Mouse (Mus musculus) frontal cortex, adult 2 months (tissue): ENCODE data around the gene G430095P16Rik. TPM values are rescaled to one million over a fixed set of nuclear protein-coding genes. Genes with fewer than 3 reads are reported as not detected.
A peak's percentile ranks its signal among the peaks of the same experiment; 100 is the strongest.

Source experiments
- DNase-seq, 2 experiments: peaks; one replicate each; pipeline ENCODE4 v3.0.0; 2022; ENCODE audit warnings: low spot score in 1 of 2; ENCODE audit errors: extremely low spot score in 1 of 2
- polyA plus RNA-seq: library from polyadenylated mRNA; depleted of rRNA; stranded (reverse); fragments of >200 nt; gene quantifications from 2 replicates; pipeline ENCODE4 v1.2.3, GENCODE M21; 2012

Gene G430095P16Rik
- polyA plus RNA-seq, 1 experiment: 0.36 TPM

- no peak for DNase-seq
Observed at GRCm38 (mm10) chr8:84739401-84739742, 16.6 kb downstream of the G430095P16Rik start.

GRCm38 (mm10) chr8:84740895-84741843 is 18.4 kb downstream of the G430095P16Rik start:
- no peak for DNase-seq

DNA sequence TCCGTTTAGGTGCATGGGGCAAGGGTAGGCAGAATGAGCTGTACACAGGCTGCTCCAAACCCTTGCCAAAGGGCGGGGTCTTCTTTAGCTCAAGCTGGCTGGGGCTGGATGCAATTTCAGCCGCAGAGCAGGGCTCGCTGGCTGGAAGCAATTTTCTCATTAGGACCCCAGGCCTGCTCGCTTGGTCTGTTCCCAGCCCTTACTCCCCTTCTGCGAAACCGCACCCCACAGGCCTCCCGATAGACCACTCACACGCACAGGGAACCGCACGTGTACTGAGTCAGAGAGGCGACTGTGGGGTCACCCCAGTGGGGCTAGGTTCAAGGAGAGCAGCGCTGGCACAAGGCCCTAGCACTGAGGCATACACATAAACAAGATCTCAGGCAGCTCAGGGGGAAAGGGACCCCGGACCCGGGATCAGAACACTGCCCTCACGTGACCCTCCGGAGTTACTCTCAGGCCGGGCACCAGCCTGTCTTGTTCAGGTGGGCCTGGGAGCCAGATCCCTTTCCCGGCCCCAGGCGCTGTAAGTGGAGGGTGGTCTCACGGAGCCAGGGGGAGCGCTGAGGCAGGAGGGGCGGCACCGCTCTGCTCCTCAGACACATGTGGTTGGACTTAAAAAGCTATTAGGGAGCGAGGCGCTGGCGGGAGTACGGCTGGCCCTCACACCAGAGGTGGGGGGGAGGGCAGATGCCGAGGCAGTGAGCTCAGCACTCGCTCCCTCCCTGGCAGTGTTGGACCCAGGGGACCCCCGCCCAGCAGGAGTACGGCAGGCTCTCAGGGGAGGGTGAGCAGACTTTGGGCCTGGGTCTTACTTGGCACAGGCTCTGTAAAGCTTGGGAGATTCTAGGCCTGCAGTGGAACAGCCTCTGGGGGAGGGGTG is 19.6 kb downstream of the G430095P16Rik start:
- DNase-seq: no peak

GRCm38 (mm10) chr8:84743054-84743415 is 20.2 kb downstream of the G430095P16Rik start:
- no peak for DNase-seq

GRCm38 (mm10) chr8:84743517-84744420 is 21.0 kb downstream of the G430095P16Rik start:
- no peak for DNase-seq

DNA sequence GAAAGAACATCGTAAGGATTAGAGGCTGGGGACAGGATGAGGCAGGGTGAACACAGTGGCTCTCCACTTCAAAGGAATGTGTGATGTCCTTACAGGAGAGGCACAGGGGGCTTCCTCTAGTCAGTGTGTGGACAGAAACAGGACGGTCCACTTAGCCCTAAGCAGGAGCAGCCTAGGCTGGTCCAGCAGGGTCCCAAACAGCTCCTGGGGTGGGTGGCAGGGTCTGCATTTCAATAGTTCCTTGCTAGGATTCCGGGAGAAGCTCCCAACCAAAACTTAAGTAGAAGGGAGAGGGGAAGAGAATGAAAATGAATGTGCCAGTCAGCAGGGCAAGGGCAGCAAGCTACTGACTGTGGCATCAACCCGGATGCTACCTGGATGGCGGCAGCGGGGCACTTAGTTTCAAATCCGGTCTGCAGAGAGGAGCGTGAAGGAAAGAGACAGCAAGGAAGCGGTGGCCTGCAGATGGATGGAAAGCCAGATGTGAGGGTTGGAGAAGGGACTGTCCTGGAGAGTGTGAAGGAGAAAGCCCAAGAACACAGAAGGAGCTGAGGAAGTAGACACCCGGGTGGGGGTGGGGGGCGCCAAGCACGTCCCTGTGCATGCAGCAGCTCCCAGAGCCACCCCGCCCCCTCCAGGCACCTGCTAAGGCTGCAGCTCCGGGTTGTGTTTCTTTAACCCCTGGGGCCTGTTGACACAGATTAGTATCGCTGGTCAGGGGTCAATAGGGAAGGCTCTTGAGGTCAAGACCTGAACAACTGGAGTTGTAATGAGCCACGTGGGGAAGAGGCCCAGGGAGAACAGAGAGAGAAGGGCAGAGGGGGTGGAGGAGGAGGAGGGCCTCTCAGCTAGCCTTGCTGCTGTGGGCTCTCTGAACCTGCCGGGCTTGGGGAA is 22.5 kb downstream of the G430095P16Rik start:
- DNase-seq: no peak

GRCm38 (mm10) chr8:84749519-84749918 is 26.7 kb downstream of the G430095P16Rik start:
- DNase-seq: no peak

DNA sequence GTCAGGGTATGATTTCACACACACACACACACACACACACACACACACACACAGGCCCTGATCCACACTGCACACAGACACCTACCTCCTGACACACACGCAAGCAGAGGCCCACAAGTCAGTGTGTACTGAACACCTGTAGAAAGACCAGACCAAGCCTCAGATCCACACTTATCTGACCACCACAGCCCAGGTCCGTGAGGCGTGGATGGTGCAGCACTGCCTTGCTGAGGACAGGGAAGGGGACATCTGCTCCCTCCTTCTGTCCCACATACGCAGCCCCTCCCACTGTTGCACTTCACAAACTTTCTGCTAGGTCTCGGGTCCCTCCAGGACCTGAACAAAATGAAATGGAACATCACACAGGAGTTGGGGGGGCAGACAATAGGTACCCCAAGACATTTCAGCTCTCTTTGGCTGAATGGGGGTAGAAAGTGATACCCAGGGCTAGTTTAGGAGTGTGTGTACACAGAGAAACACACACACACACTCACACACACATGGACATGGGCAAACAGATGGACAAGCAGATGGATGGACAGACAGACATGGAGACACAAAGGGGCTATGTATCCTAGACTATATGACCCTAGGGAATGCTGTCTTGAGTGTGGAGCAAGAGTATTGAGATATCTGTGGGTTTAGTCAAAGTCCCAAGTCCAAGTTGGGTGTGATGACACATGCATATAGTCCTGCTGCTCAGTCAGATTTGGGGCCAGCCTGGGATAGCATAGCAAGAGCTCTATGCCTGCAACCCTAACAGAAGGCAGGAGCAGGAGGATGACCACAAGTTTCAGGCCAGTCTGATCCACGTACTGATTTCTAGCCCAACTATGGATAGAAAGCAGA is 30.2 kb downstream of the G430095P16Rik start:
- no peak for DNase-seq

DNA sequence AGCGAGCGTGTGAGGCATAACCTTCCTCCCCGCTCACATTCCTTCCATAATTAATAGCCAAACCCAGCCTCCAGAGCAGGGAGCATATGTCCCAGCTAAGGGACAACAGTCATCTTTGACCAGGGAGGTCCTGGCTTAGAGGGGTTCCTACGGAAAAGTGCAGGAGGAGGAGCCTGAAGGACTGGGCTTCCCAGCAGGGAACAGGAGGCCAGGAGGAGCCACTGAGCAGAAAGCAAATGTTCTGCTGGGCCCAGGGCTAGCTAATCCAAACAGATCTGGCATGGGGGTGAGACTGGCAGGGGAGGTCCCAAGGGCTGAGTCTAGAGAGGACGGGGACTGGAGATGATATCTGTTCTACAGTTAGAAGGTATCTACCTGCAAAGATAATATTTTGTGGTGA is 34.7 kb downstream of the G430095P16Rik start:
- no peak for DNase-seq

- no peak for DNase-seq
Observed at GRCm38 (mm10) chr8:84758308-84758707, 35.5 kb downstream of the G430095P16Rik start.

- DNase-seq: no peak
Observed at GRCm38 (mm10) chr8:84759126-84759525, 36.3 kb downstream of the G430095P16Rik start.

GRCm38 (mm10) chr8:84759718-84760117 is 36.9 kb downstream of the G430095P16Rik start:
- no peak for DNase-seq

GRCm38 (mm10) chr8:84760405-84760805 is 37.6 kb downstream of the G430095P16Rik start:
- no peak for DNase-seq

DNA sequence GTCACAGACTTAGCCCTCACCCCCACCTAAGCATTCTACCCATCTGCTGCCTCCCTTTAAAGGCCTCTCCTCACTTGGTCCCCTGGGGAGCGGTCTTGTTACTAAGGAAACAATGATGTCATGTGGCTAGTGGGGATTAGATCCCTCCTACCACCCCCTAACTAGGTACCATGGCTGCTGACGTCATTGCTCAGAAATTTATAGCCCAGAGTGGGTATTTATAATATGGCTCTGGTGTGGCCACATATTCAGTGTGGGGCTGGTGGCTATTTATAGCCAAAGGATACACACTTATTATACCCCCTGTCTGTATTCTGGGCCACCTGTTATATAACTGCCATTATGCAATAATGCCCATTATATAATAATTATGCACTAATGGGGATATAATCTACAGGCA is 38.1 kb downstream of the G430095P16Rik start:
- DNase-seq: peak in 1 of 2 experiments; percentile 64

DNA sequence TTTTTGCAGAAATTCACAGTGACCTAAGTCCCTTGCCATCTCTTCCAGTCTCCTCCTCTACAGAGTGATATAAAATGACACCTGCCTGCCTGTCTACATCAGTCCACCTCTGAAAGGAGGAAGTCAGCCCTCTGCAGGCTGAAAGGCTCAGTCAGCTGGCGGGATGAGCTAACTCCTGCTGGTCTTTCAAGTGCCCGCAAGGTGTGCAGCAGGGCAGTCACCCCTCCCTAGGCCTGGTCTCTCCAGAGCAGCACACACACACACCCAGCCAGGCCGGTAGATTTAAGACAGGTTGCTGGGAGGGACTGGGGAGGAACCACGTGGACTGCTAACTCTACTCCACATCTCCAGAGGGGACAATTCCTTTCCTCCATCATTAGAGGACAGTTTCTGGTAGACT is 41.3 kb downstream of the G430095P16Rik start:
- no peak for DNase-seq

GRCm38 (mm10) chr8:84764870-84765495 is 42.2 kb downstream of the G430095P16Rik start:
- no peak for DNase-seq

GRCm38 (mm10) chr8:84765629-84766028 is 42.8 kb downstream of the G430095P16Rik start:
- no peak for DNase-seq

GRCm38 (mm10) chr8:84766422-84766821 is 43.6 kb downstream of the G430095P16Rik start:
- DNase-seq: no peak
